Mouse (Mus musculus) kidney, embryonic 16.5 days (tissue): Measurements from ENCODE around the gene Ccnj. TPM values are rescaled to one million over a fixed set of nuclear protein-coding genes. Genes with fewer than 3 reads are reported as not detected.

Experiments used
- ATAC-seq: fragments of 200-750 bp; cut with Nextera tagmentation; 2 replicates; pipeline ENCODE4 v1.8.0; 2017; ENCODE audit warnings: moderate TSS enrichment; ENCODE audit not compliant: low FRiP score, low TSS enrichment
- H3K27ac ChIP-seq: fragments of 300-500 bp; sonication (generic); 2 replicates; pipeline ENCODE4 v1.5.1; 2014; ENCODE audit warnings: low read length
- H3K27me3 ChIP-seq: fragments of 300-500 bp; sonication (generic); 2 replicates; pipeline ENCODE4 v1.6.1; 2014; ENCODE audit warnings: low read length, control low read depth, mixed read lengths; ENCODE audit not compliant: insufficient read depth
- H3K36me3 ChIP-seq: fragments of 300-500 bp; sonication (generic); 2 replicates; pipeline ENCODE4 v1.6.1; 2014; ENCODE audit warnings: low read length, control low read depth, mixed read lengths; ENCODE audit not compliant: insufficient read depth
- H3K4me1 ChIP-seq: fragments of 300-500 bp; sonication (generic); 2 replicates; pipeline ENCODE4 v1.6.1; 2014; ENCODE audit warnings: low read length, control low read depth, mixed read lengths; ENCODE audit not compliant: insufficient read depth
- H3K4me2 ChIP-seq: fragments of 300-500 bp; sonication (generic); replicated peaks from 2 replicates; pipeline ENCODE4 v1.6.1; 2014; ENCODE audit warnings: low read depth, low read length
- H3K4me3 ChIP-seq: fragments of 300-500 bp; sonication (generic); 2 replicates; pipeline ENCODE4 v1.5.1; 2014; ENCODE audit warnings: mild to moderate bottlenecking, low read length
- H3K9ac ChIP-seq: fragments of 300-500 bp; sonication (generic); replicated peaks from 2 replicates; pipeline ENCODE4 v1.6.1; 2014; ENCODE audit warnings: low read length
- H3K9me3 ChIP-seq: fragments of 300-500 bp; sonication (generic); 2 replicates; pipeline ENCODE4 v1.6.1; 2016; ENCODE audit warnings: low read length, control low read depth
- WGBS: fragments of 180-500 bp; shearing (Covaris S2); extraction: QIAGEN DNeasy Blood & Tissue Kit; methylation state at CpG from one replicate; pipeline ENCODE4 v1.1.7; 2014; 5-methylcytosine and 5-hydroxymethylcytosine counted together
- microRNA-seq: library from miRNA; unstranded; fragments of <30 nt; microRNA quantifications from one replicate; pipeline ENCODE4, GENCODE M21; 2016
- polyA plus RNA-seq: library from polyadenylated mRNA; unstranded; fragments of >200 nt; fragmentation: Nextera tagmentation; extraction: Ambion mirVana; gene quantifications from 2 replicates; pipeline ENCODE4 v1.2.1, GENCODE M21; 2015

The Ccnj gene
- polyA plus RNA-seq, 1 experiment from 2014 or later: 14.4 TPM

DNA sequence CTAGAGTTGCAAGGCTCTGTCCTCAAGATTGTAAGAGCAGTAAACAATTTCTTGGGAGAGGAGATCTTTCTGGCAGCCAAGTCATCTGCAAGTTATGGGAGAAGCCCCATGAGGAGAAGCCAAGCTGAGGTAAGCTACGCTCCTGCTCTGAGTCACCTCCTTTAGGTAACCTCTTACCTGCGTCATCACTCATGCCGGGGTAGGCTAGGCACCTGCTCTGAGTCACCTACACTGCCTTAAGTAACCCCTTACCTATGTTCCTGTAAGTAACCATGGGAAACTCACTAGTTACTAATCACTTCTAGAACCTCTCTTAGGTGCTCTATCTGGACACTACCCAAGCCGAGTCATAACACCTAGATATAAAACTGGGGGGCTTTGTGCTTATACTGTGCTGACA, 50.6 kb downstream of the Ccnj start:
- H3K27ac ChIP-seq: no peak overlapping the region
- peaks cover 69% of the 10 kb centered on the region for H3K27me3 ChIP-seq
- WGBS: 87% methylated on average over 4 of the region's 4 CpGs

DNA sequence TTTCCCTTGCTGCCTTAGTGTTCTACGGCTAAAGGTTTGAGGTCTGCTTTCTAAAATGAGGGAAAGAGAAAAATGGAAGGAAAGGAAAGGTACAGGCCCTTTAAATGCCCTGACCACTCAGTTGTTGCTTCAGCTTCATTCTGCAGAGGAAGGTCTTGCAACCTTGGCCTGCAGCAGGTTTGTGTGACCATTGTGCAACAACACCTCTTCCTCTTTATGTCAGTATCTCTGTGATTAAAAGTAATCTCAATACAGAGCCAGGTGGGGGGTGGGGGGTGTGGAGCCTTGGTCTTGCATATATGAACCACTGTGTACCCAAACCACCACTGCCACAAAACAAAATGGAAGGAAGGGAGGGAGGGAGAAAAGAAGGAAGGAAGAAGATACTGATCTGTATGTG, 57.8 kb downstream of the Ccnj start:
- ATAC-seq: no peak
- WGBS: 95% methylated on average over 1 of the region's 1 CpGs
- peaks cover 3% of the 10 kb centered on the region; the same call in 1 of the 2 replicates for H3K9me3 ChIP-seq
- no peak overlapping the region for H3K27ac ChIP-seq
- no peak overlapping the region for H3K9ac ChIP-seq
- no peaks in the 10 kb centered on the region for H3K4me1 ChIP-seq
- H3K27me3 ChIP-seq: peaks cover 58% of the 10 kb centered on the region
- H3K36me3 ChIP-seq: no peaks in the 10 kb centered on the region
- H3K4me2 ChIP-seq: no peak overlapping the region
- H3K4me3 ChIP-seq: no peak overlapping the region

More for the DNA sequence above, 50.6 kb downstream of the Ccnj start:
- H3K36me3 ChIP-seq: no peaks in the 10 kb centered on the region
- H3K9me3 ChIP-seq: no peaks in the 10 kb centered on the region
- no peak for ATAC-seq
- H3K9ac ChIP-seq: no peak overlapping the region
- no peaks in the 10 kb centered on the region for H3K4me1 ChIP-seq
- no peak overlapping the region for H3K4me3 ChIP-seq
- H3K4me2 ChIP-seq: no peak overlapping the region

DNA sequence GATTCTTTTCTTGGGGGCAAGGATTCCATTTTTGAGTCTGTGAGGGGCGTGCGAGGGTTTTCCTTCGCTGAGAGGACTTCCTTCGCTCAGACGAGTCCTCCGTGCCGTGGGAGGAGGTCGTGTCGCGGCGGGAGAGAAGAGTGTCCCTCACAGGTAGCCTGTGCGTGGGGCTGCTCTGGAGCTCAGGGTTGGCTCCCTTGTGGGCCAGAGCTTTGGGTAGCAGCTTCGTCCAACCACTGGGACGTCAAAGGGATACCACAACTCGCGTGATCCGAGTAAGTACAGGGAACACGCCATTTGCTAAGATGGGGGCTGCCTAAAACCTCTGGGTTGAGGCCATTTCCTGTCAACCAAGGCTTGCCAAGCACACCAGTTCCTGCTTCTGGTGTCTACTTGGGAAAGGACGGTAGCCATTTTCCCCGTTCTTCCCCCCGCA, 63.0 kb downstream of the Ccnj start:
- Histone ChIP-seq H3K27ac (peak overlapping the region; percentile 95), H3K4me2 (peak overlapping the region; percentile 83), H3K27me3 (peaks cover 25% of the 10 kb centered on the region), H3K4me1 (no peaks in the 10 kb centered on the region), H3K9ac (peak overlapping the region; percentile 84), H3K9me3 (peaks cover 6% of the 10 kb centered on the region; the same call in 1 of the 2 replicates), H3K4me3 (peak overlapping the region; percentile 87), H3K36me3 (no peaks in the 10 kb centered on the region)
- WGBS: 50% methylated on average over 21 of the region's 21 CpGs
- no peak; the same call in 1 of the 2 replicates for ATAC-seq

DNA sequence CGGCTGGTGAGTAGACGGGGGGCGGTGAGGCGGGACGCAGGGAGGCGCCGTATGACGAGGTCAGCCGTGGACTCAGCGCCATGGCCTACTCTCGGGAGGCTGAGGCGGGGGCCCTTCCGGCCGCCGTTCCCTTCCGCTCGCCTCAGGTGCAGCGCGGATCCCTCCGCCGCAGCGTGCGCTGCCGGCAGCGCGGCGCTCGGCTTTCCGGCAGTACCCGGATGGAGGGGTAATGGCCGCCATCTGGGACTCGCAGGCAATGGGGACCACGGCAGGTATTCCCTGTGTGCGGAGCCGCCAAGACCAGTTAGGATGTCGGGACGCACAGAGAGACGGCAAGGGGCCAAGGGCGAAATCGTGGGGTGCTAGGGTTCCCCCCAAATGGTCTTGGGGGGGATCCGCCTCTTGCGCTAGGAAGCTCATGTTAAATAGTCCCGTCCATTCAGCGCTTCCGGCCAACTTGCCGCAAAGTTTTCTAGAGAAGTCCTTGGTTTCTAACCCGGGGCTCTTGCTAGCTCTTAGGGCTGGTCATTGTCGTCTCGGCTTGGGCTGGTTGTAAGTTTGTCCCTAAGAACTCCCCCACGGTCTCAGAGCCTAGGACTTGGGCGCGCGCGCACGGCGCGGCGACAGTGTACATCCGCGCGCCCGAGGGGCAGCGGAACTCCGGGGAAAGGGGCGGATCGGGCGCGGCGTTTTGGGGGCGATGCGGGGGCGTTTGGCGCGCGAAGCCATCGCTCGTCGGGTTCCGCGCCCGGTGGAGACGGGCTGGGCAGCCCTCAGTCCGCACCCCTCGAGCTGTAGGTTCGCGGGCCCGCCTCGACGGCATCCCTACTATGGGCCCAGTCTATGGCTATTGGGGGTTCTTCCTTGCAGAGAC, 63.7 kb downstream of the Ccnj start, which contains the start of gene Zfp518a:
Gene Zfp518a, plus strand, starts transcription at position 187 of the 874 bp plus-strand sequence.
- Histone ChIP-seq H3K4me1 (no peaks in the 10 kb centered on the region), H3K36me3 (no peaks in the 10 kb centered on the region), H3K9ac (peak within 1 kb of the TSS; percentile 84), H3K4me3 (peak within 1 kb of the TSS; percentile 87), H3K4me2 (peak within 1 kb of the TSS; percentile 83), H3K27ac (peak within 1 kb of the TSS; percentile 95), H3K9me3 (peaks cover 6% of the 10 kb centered on the region; the same call in 1 of the 2 replicates), H3K27me3 (peaks cover 24% of the 10 kb centered on the region)
- under 1% methylated on average over 89 of the region's 89 CpGs for WGBS
- ATAC-seq: peak; percentile 94

DNA sequence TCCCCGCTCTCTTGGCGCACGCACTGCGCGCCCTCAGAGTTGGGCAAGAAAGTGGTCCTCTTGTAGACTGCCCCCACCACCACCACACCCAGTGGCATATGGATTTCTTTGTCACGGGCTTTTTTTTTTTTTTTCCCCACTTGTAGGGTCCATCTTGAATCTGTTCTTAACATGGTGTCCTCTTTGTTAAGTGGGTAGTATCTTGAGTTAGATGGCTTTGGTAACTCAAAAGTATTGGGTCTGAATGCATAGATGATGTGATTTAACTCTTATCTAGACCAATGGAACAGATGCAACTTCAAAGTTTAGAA, 64.3 kb downstream of the Ccnj start:
- H3K4me1 ChIP-seq: no peaks in the 10 kb centered on the region
- H3K4me2 ChIP-seq: peak overlapping the region; percentile 83
- WGBS: 3% methylated on average over 6 of the region's 6 CpGs
- peak overlapping the region; percentile 84 for H3K9ac ChIP-seq
- ATAC-seq: no peak
- peak overlapping the region; percentile 95 for H3K27ac ChIP-seq
- peaks cover 20% of the 10 kb centered on the region for H3K27me3 ChIP-seq
- H3K9me3 ChIP-seq: peaks cover 6% of the 10 kb centered on the region; the same call in 1 of the 2 replicates
- no peaks in the 10 kb centered on the region for H3K36me3 ChIP-seq
- peak overlapping the region; percentile 87 for H3K4me3 ChIP-seq

Small RNA genes within 50 kb of the gene (microRNA-seq; reads per million reads assigned to microRNA genes)
- gene Mir8092: 1.3 reads per million

Other genes with a start within 250 kb of the Ccnj start
- gene Aldh18a1, start 242.8 kb upstream of the Ccnj start, polyA plus RNA-seq: 58.9 and 60.4 TPM in 2 replicates
- 11.5 and 12.2 TPM in 2 replicates for gene Tctn3, start 219.0 kb upstream of the Ccnj start, polyA plus RNA-seq
- 6.6 and 8.9 TPM in 2 replicates for gene Entpd1, start 218.9 kb upstream of the Ccnj start, polyA plus RNA-seq
- gene Cc2d2b, start 82.5 kb upstream of the Ccnj start, polyA plus RNA-seq: 0.04 TPM in 1 of 2 replicates, not detected in the other
- gene Zfp518a, start 63.4 kb downstream of the Ccnj start, polyA plus RNA-seq: 11.6 and 12.7 TPM in 2 replicates
- 19.2 and 20.8 TPM in 2 replicates for gene Blnk, start 163.3 kb downstream of the Ccnj start, polyA plus RNA-seq
- gene Dntt, start 198.0 kb downstream of the Ccnj start, polyA plus RNA-seq: 0.15 TPM in 1 of 2 replicates, not detected in the other
- gene Opalin, start 245.8 kb downstream of the Ccnj start, polyA plus RNA-seq: not detected in 2 replicates